Mouse (Mus musculus) C2C12 (cell line): ENCODE data around the gene Marf1. TPM values are rescaled to one million over a fixed set of nuclear protein-coding genes. Genes with fewer than 3 reads are reported as not detected.
"Not testable (repeated sequence)": the region's sequence is repeated elsewhere in the genome, so short reads cannot be mapped to it uniquely, and the experiment has no call there.

Experiments used
- H3K27me3 ChIP-seq: one replicate; pipeline ENCODE4 v1.6.1; 2011; ENCODE audit not compliant: control insufficient read depth, insufficient read depth, insufficient read length
- H3K36me3 ChIP-seq: one replicate; pipeline ENCODE4 v1.6.1; 2011; ENCODE audit not compliant: control insufficient read depth, insufficient read depth
- H3K4me3 ChIP-seq: one replicate; pipeline ENCODE4 v1.5.1; 2011; ENCODE audit warnings: mild to moderate bottlenecking, control low read depth; ENCODE audit not compliant: poor library complexity, insufficient read depth, severe bottlenecking
- H3K79me2 ChIP-seq: one replicate; pipeline ENCODE4 v1.6.1; 2011; ENCODE audit not compliant: control insufficient read depth, insufficient read depth
- H3K79me3 ChIP-seq: one replicate; pipeline ENCODE4 v1.6.1; 2011; ENCODE audit warnings: low read depth, control low read depth
- H3ac ChIP-seq: one replicate; pipeline ENCODE3; 2011; ENCODE audit warnings: low read depth; ENCODE audit not compliant: control insufficient read depth, insufficient read length
- CEBPB ChIP-seq: IDR thresholded peaks from one replicate; pipeline ENCODE4 v1.6.1; 2011; ENCODE audit warnings: low read depth, mild to moderate bottlenecking, control low read depth, moderate library complexity
- CTCF ChIP-seq: IDR thresholded peaks from one replicate; pipeline ENCODE4 v1.5.1; 2011; ENCODE audit not compliant: control insufficient read depth, insufficient read depth, insufficient read length
- FOSL1 ChIP-seq: IDR thresholded peaks from one replicate; pipeline ENCODE4 v1.8.0; 2011; ENCODE audit warnings: mild to moderate bottlenecking, low read length; ENCODE audit not compliant: poor library complexity, insufficient read depth, severe bottlenecking
- MAX ChIP-seq: IDR thresholded peaks from one replicate; pipeline ENCODE4 v1.6.1; 2011; ENCODE audit warnings: mild to moderate bottlenecking, control low read depth
- MYOD1 ChIP-seq: IDR thresholded peaks from one replicate; pipeline ENCODE4 v1.6.1; 2011; ENCODE audit warnings: low read depth; ENCODE audit not compliant: control insufficient read depth, insufficient read length
- MYOG ChIP-seq: IDR thresholded peaks from one replicate; pipeline ENCODE4 v1.6.1; 2011; ENCODE audit not compliant: control insufficient read depth, insufficient read length; ENCODE audit errors: extremely low read depth
- USF1 ChIP-seq: IDR thresholded peaks from one replicate; pipeline ENCODE4 v1.6.1; 2011; ENCODE audit warnings: low read depth, mild to moderate bottlenecking, control low read depth, moderate library complexity
- microRNA-seq: library from miRNA; unstranded; fragments of <30 nt; microRNA quantifications from one replicate; pipeline ENCODE4, GENCODE M21; 2019; ENCODE audit warnings: borderline microRNAs expressed
- polyA plus RNA-seq: library from polyadenylated mRNA; unstranded; fragments of >200 nt; fragmentation: generic; extraction: Trizol; gene quantifications from one replicate; pipeline ENCODE4 v1.2.1, GENCODE M21; 2012; ENCODE audit warnings: missing spikeins

Gene Marf1
- polyA plus RNA-seq, 1 experiment, result 7.0 TPM

DNA sequence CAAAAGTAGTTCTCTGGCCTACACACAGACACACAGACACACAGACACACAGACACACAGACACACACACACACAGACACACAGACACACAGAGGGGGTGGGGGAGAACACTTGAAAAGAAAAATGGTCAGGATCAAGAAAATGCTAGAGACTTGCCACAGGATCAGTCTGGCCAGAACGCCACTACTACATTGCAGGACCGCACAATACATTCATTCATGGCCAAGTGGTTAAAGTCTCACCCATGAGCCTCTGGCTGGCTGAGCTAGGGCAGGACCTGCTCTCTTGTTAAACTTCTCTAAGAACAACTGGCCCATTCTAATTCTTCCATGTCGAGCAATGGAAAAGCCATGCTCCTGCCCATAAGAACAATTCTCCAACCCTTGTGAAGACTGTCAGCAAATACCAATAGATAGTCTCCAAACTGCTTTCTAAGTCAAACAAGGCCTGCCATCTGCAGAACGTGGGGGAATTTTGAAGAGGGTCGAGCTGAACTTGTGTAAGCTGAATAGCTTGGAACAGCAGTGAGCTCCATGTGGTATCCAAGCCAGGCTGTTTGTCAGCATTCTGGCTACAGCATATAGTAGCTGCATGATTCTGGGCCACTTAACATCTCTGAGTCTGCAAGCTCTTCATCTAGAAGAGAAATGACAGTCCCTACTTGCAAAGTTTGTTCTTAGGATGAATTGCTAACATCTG, 92.5 kb downstream of the Marf1 start:
- no peaks in the 10 kb centered on the region for H3K27me3 ChIP-seq

DNA sequence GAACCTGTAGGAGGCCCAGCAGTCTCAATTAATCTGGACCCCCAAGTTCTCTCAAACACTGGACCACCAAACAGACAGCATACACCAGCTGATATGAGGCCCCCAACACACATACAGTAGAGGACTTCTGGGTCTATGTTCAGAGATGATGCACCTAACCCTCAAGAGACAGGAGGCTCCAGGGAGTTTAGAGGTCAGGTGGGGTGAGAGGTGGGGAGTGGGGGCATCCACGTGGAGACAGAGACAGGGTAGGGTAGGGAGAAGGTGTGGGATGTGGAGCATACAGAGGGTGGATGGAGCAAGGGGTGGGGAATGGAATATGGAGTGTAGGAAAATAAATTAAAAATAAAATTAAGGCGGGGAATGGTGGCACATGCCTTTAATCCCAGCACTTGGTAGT, 94.5 kb downstream of the Marf1 start:
- not testable (repeated sequence) for H3K79me2 ChIP-seq, H3K36me3 ChIP-seq, H3K79me3 ChIP-seq, H3ac ChIP-seq, H3K27me3 ChIP-seq, H3K4me3 ChIP-seq

More for the DNA sequence above, 92.5 kb downstream of the Marf1 start:
- Histone ChIP-seq H3K4me3 (no peak overlapping the region), H3K79me2 (no peaks in the 10 kb centered on the region), H3K36me3 (no peaks in the 10 kb centered on the region), H3K79me3 (no peaks in the 10 kb centered on the region), H3ac (no peak overlapping the region)
- TF ChIP-seq MAX, result no peak
- TF ChIP-seq CTCF, result no peak
- TF ChIP-seq USF1, result no peak
- TF ChIP-seq FOSL1, result no peak
- no peak for TF ChIP-seq MYOG
- TF ChIP-seq MYOD1, result no peak
- TF ChIP-seq CEBPB, result no peak

DNA sequence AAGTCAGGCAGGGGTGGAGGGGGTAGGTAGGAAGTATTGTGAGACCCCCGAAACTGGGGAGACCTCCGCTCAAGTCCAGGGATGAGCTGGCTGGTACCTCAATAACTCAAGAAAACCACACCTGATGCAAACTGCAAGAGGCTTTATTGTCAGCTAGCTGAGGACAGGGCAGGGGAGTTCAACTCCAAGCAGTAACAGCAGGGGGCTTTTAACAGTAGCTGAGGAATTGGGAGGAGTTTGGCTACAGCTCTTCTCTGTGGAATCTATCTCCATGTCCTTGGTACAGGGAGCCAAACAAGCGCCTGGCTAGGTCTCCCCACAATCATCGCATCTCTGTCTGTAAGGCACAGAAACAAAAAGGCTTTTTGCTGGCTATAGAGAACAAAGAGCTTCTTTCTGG, 96.6 kb downstream of the Marf1 start:
- not testable (repeated sequence) for H3K79me3 ChIP-seq, H3K4me3 ChIP-seq, H3ac ChIP-seq, H3K36me3 ChIP-seq, H3K27me3 ChIP-seq, H3K79me2 ChIP-seq

DNA sequence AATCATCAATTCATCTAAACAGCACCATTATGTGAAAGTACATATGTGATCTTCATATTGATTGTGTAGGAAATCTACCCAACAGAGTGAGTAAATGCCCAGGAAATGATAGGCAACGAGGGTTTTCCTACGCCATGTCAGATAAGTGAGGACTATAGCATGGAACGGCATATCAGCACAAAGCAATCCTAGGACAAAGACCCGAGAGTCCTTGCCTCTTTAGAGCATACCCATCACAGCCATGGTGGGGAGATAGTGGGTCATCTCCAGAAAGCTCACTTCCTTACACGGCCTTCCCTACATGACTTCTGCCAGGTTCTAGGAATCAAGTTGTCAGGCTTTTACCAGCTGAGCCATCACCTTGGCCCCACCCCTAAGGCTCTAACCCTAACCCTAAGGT, 103.3 kb downstream of the Marf1 start:
- H3K4me3 ChIP-seq, result no peak overlapping the region
- peaks cover 4% of the 10 kb centered on the region for H3K27me3 ChIP-seq
- H3ac ChIP-seq, result no peak overlapping the region
- H3K79me2 ChIP-seq, result no peaks in the 10 kb centered on the region
- no peak for TF ChIP-seq CEBPB
- no peak for TF ChIP-seq MYOD1
- TF ChIP-seq CTCF, result no peak
- no peak for TF ChIP-seq MAX
- TF ChIP-seq MYOG, result no peak
- TF ChIP-seq FOSL1, result no peak
- TF ChIP-seq USF1, result no peak
- H3K79me3 ChIP-seq, result no peaks in the 10 kb centered on the region
- H3K36me3 ChIP-seq, result no peaks in the 10 kb centered on the region

Small RNAs within 50 kb of the gene (microRNA-seq; reads per million reads assigned to microRNA genes)
- gene Gm27671 (not detected), gene Mir484 (3,002 reads per million, percentile 91 among the genes with 10 or more reads in this experiment)

Other genes with a start within 250 kb of the Marf1 start
- 0.02 TPM for gene 2900011O08Rik, start 176.7 kb downstream of the Marf1 start, polyA plus RNA-seq
- not detected for gene Ifitm7, start 176.5 kb downstream of the Marf1 start, polyA plus RNA-seq
- 68.6 TPM for gene Nde1, start 76 bp downstream of the Marf1 start, polyA plus RNA-seq
- 0.01 TPM for gene Myh11, start 128.0 kb upstream of the Marf1 start, polyA plus RNA-seq
- gene Fopnl, start 154.1 kb upstream of the Marf1 start, polyA plus RNA-seq, result 34.2 TPM
- gene Abcc1, start 198.2 kb upstream of the Marf1 start, polyA plus RNA-seq, result 35.8 TPM